Mouse (Mus musculus) megakaryocyte progenitor cell, adult 5-6 weeks (primary cell): ENCODE measurements at regions not wholly inside any gene's neighbourhood (a gene's known extent, or its start where the extent isn't known, plus 50 kb on each side); places are given as distances from the start of the nearest gene placed in this dataset.

Experiments used
- ATAC-seq: replicated peaks from 2 replicates; pipeline ENCODE4 v1.8.0; 2016; ENCODE audit warnings: mild to moderate bottlenecking, moderate TSS enrichment, inconsistent platforms; ENCODE audit not compliant: poor library complexity

DNA sequence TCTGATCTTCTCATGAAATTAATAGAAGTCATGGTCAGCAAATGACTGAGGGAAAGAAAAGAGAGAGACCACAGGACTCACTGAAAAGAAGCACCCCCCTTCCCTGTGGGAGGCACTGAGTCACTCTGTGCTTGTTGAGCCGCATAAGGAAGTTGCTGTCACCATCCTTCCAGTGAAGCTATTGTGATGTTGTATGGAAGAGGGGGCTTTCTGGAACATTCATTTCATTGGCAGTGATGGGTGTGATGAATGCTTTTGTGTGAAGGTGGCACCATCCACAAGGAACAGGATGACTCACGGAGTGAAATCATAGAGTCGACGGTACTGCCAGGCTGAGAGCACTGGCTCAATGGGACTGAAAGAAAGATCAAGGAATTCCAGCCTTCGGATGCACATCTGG, 323.5 kb upstream of the Adamts9 start:
- ATAC-seq = no peak

DNA sequence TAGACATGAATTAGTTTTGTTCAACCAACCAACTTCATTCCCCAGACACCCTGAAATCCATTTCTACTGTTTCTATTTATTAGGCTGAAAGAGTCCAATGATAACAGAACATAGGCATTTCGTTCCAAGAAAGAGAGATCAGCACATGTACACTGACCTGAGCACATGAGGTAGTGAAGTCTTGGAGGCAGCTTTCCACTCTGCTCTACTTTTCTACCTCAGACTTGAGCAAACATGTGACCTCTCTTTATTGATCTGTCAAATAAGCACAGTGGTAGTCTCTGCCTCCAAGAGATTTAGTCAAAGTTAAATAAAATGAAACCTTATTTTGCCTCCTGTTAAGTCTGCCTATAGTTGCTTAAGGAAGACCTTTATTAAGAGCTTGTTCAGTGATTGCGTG, 321.9 kb upstream of the Adamts9 start:
- no peak for ATAC-seq

DNA sequence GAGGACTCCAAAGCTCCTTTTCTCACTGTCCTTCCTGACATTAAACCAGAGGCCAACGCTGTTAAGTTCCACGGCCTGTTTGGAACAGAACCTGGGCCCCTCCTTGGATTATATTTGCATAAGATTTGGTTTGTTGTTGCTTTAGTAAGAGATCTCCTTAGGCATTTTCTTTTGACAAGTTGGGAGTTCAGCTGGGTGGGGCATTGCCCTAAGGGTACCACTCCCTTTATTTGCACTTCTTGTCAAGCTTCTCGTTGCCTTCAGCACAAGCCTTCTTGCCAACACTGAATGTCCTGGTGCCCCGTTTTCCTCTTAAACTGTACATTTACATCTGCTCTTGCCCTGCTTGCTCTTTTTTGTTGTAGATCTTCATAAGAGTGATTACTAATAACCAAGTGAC, 317.5 kb upstream of the Adamts9 start:
- ATAC-seq = no peak

DNA sequence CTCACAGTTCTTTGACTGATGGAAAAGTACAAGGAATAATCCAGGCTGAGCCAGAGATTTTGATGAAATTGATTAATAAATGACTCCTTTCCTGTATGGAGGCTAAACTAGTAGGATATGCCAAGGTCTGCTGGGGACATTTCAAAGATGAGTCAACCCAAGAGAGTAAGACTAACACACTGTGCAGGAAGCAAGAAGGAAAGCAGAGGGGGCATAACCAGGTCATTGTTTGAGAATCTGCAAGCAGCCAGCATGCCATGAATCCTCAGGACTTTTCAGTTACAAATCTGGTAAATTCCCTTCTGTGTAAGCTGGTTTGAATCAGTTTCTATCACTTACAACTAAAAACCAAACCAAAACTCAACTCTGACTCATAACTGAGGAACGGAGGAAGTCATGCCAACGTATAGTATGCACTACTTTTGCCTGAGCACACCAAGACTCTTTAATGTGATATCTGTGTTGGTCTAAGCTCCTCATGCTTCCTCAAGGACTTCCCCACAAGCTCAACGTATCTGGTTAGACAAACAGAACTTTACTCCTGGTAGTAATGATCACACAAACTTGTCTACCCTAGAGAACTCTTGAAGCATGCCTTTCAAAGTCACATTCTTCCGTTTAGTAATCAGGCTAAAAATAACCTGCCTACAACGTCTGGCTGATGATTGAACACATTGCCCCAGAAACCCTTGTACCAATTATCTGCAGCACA, 314.0 kb upstream of the Adamts9 start:
- ATAC-seq = no peak

DNA sequence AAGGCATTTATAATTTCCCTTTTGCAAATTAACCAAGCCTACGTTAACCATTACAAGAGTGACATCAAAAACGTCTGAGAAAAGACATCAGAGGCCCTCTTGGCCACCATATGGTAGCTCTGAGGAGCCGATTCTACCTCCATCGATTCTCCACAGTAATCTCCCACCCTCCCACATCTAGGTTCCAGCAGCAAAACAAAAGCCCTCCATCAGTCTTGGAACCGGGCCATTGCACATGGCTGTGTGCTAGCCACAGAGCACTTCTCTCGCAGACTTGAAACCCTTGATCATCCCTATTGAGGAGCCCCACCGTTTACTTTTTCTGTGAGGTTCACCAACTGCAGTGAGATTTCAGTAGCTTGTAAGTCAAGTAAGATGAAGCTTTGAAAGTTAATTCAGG, 310.5 kb upstream of the Adamts9 start:
- no peak for ATAC-seq

DNA sequence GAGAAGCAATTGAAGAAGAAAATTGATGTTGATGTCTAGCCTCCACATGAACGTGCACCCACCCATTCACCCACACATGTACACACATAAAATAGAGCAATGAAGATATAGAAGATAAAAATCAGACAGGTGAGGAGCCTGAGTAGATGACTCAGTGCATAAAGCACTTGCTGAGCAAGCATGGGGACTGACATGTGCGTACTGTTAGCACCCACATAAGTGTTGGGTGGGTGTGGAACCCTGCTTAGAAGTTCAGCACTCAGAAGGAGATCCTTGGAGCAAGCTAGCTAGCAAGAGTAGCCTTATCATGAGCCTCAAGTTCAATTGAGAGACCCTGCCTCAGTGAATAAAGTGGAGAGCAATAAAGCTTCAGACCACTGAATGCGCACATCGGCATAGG, 305.7 kb upstream of the Adamts9 start:
- ATAC-seq = no peak

DNA sequence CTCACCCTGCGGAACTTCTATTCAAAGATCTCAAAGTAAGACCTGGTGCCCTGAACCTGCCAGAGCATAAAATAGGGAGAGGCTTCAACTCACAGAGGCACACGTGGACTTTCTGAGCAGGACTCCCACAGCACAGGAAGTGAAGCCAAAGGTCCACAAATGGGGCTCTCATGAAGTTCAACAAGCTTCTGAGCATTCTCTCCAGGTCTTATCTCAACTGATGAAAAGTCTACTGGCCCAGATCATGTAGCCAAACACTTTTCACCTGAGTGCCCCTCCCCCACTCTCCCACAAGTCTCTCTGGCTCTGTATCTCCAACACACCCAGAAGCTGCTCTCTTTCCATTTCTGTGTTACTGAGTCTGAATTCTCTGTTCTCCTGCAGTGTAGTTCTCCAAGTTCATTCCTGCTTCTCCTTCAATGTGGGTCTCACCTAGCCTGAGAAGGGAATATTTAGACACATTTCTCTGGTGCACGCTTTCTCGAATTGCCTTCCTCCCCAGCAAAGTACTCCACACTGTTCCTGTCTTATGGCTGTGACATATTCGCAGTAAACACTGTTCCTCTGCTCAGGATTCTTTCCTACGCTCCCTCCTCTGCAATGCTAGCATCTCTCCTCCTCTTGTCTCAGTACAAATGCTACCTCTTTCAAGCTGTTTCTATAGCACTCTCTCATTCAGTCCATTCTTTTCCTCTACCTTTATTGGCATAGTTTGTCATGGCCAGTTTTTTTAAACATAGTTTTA, 303.4 kb upstream of the Adamts9 start:
- no peak for ATAC-seq

DNA sequence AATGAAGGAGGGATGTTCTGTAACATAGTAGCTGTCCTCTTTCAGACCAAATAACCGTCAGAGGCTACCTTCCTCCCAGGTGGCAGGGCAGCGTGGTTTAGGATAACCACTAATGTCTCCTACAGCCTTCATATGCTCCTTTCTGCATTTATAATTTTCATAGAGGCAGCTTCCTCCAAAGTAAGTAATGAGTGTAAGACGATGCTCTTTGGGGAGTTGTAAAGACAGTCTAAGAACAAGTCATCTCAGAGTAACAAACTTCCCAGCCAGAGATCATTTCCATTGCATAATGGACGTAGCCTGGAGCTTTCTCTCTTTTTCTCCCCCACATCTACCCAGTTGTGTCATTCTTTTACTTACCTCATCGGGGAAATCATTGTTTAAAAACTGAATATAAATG, 292.3 kb upstream of the Adamts9 start:
- ATAC-seq = no peak

DNA sequence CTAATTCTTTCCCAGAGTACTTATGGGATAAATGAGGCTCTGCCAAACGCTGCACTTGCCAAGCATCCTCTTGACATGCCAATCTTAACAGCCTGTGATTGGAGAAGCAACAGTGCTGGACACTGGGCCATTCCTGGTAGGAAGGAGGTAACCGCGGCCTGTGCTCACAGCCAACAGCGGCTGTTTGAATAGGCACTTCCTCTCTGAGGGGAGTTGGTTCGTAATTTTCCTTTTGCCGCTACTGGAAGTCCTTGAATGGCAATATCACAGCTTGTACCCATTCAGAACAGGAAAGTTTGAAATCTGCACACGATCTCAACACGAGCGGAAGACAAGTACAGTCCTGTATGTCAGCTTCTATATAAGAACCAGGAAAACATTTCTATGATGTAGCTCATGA, 289.3 kb upstream of the Adamts9 start:
- ATAC-seq = no peak

DNA sequence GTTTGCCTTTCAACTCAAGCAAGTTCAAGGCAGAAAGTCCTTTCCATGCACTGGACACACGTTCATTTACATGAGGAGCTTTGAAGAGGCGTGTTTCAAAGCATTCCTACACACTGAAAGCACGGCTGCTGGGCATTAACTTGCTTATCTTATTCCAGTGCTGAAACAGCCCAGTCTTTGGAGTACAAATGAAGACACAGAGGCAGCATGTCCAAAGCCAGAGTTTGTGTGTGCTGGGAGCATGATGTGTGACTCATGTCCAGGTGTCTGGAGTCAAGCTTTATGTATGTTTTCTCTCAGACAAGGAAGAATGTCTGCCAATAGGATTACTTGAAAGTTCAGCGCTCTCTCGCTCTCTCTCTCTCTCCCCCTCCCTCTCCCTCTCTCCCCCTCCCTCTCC, 287.2 kb upstream of the Adamts9 start:
- ATAC-seq = no peak

DNA sequence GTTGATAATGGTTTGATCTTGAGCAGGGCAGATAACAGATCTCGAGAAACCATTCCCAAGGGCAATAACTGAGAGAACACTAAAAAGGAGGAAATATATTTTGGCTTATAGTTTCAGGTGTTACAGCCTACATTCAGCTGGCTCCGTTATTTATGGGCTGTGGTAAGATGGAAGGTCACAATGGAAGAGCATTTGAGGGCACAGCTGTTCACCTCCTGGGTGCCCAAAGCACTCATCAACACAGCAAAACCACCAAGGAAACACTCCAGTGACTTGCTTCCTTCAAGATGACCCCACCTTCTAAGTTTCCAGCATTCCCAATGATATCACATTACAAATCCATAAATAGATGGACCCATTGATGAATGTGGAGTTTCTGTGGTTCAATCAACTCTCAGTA, 286.0 kb upstream of the Adamts9 start:
- ATAC-seq = no peak

DNA sequence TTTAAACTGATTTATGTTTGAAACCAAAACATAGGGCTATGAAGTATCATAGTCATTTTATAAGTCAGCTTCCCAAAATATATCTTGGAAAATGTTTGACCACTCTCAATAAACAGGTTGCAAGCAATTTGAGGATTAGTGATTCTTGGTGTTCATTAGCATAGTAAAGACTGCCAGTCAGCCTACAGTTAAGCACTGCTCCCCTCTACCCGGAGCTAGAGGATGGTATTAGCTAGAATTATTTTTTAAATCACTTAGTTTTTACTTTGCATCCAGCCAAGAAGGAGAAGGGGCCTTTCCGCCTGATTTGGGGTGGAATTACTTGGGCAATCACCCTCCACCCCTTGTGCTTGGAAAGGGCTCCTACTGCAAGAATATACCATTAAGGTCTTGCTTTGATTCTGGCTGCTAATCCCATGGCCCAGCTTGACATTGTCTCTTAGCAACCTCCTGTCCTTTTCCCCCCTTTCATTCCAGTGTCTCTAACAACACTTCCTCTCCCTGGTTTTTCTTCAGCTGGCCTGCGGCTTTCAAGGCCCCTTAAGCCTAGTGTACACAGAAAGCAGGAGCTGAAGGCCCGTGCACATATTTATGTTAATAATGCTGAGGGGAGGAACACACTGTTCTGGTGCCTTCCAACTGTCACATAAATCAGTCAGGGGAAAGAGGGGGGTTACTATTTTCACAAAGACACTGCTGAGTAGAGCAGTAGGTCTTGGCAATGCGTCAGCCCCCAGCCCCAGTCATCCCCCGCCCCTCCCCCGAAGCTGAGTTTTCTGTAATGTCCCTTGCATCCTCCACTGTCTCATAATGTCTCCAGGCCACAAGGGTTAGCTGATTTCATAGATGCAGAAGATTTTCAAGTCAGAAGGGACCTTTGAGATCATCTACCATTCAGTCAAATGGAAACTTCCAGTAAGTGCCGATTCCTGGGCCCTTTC, 280.6 kb upstream of the Adamts9 start:
- no peak for ATAC-seq

DNA sequence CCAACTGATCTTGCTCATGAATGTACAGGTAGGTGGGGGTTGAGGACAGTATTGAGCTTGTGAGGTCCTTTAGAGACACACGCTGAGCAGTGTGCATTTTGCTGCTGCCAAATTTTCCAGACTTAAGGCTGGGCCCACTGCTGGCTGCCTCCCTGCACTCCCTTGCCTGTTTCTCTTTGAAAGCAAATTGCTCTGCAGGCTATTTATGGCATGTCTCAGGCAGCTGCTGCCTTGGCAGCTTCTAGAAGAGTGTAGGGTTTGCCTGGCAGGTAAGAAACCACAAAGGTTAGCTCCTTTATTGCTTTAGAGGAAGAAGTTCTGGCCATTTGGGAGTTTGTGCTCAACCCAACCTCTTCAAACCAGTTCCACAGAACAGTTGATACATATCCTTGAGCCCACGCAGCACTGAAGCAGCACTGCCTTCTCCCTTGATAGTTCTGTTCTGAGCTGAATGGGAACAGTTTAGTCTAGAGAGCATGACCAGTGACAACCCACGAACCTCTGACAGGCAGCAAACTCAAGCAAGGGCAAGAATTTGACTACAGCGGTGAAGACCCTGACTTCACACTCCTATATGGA, 274.8 kb upstream of the Adamts9 start:
- ATAC-seq = no peak

DNA sequence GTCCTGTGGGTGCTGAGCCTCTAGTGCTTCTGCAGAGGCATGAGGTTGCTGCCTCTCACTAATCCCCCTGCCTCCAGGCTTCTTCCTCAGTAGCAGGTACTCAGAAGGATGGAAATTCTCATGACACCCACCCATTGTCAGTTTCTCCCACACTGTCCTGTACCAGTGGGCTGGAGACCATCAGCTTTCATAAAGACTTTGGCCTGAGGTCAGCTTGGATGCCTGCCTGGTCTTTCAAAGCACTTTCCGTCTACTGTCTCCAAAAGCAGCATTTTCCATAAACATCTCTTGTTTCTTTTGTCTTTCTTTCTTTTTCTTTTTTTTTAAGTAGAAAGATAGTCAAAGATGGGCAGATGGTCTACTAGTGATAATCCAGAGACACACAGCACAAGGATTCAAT, 257.6 kb upstream of the Adamts9 start:
- no peak for ATAC-seq

DNA sequence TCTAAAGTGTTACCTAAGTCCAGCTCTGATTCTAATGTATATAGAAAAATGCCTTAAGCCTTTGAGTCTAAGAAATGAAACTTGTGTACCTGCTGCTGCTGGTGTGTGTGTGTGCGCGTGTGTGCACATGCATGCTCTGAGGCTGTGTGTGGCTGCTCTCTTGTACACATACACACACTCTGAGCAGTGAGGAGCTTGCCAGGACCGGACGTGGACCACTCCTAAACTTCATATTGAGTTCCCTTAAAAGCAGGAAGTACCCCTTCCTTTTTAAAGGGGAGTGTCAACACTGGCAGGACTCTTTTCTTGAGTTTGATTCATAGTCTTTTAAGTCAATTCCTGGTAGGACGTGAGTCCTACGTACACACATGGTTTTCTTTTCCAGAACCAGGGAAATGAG, 251.4 kb upstream of the Adamts9 start:
- no peak for ATAC-seq

DNA sequence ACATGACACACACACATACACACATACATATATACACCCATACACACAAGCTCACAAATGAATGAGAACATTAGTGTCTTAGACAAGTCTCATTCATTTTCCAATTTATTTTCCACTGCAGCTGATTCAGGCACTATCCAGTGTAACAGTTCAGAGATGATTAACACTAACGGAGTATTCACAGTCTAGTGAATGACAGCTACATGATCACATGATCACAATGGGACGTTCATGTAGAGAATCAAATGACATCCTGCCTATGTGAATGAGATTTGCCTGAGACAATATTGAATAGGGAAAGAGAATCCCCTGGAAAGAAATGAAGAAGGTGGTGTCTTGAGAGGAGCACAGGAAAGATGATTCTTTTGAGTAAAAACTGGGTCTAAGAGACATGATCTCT, 249.7 kb upstream of the Adamts9 start:
- ATAC-seq = no peak

DNA sequence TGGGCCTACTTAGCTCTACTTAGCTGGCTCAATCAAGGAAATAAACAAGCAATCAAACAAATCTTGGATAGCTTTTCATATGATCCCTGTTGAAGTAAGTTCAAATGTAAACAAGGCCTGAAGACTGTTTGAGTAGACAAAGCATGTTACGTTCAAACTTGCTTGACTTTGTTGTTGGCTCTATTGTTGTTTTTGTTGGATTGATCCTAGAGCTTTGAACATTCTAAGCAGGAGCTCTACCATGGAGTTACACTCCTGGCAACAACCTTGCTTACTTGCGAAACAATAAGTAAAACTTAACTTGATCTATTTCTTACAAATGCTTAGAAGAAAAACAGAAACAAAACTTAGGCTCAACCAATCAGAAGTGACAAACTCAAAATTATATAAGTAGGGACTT, 247.7 kb upstream of the Adamts9 start:
- ATAC-seq = no peak

DNA sequence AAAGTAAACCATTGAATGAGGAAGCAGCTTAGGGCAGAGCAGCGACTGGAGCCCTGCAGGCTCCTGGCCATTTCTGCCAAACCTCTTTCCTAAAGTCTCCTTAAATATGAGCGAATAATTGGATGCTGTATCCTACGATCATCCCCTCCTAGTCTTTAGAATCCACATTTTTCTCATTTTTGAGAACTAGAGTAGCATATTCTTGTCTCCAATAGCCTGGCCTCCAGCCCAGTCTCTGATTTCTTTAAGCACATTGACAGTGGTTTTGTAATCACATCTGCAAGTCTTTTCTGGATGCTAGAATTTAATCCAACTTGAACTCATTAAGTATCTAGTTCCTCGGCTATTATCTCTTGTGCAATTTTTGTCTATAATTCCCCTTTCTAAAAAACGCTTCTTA, 225.2 kb upstream of the Adamts9 start:
- ATAC-seq = no peak

DNA sequence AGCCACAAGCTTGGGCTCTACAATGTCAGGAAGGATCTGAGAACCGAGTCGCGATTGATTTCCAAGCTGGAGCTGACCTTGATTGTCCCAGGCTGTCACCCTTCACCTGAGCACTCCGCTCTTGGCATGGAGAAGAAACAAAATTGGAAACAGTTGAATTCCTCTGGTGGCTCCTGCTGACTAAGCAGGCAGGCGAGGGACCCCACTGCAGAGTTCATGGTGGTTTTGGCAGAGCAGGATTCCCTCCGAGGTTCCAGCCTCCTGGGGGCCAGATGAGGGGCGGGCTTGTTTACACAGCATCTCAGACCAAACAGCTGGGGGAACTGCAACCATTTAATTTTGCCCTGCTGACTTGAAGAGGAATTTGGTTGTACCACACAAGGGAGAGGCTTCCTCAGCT, 224.0 kb upstream of the Adamts9 start:
- ATAC-seq = no peak

DNA sequence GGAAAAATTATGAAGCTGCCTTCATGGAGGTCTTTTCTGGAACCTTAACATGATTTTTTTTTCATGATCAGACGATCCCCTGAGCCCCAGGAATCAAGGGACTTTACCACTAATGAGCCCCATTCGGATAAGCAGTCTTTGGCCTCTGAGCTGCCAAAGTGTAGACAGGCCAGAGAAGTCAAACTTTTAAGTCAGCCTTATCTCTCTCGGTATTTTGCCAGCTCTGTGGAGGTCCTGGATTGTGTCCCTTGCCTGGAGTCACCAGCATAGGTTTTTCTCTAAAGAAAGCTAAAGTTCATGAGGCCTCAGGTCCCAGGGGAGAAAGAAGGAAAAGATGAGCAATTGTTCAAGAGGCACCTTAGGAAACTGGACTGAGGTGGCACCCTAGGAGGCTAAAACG, 222.7 kb upstream of the Adamts9 start:
- no peak for ATAC-seq

DNA sequence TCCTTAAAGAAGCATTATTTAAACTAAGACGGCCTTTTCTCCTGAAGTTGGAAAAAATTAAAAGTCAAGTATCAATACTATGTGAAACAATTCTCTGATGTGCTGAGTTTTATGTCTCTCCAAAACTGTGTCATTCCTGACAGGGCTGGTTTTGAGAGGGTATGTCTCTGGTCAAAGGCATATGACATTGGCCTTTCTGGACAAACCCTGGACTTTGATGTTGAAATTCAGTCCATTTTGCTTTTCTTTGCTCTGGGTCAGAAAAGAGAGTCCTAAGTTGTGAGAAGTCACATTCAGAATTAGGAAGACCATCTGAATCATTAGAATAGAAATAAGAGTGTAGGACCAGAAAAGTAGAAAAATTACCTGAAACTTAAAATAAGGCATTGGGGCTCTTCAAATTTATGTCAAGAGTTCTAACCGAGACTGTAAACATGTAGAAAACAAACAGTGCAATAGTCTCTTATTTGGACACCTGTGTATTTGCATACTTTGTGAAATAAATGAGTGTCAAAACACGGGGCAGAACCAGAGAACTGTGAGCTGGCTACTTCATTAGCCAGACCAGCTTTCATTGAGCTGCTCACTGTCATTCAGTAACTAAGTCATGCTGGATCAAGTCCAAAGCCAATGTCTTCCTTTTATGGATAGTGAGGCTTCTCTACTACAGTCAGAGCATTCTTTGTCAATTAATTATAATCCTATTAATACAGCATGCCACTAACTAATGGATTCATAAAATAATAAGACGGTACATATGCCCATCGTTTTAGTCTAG, 209.3 kb upstream of the Adamts9 start:
- no peak for ATAC-seq
